Mouse (Mus musculus): ENCODE measurements around the gene Gm49510. TPM values are rescaled to one million over a fixed set of nuclear protein-coding genes. Genes with fewer than 3 reads are reported as not detected.

Gm49510 gene
- total RNA-seq, 2 experiments from 2014 or later = not detected

DNA sequence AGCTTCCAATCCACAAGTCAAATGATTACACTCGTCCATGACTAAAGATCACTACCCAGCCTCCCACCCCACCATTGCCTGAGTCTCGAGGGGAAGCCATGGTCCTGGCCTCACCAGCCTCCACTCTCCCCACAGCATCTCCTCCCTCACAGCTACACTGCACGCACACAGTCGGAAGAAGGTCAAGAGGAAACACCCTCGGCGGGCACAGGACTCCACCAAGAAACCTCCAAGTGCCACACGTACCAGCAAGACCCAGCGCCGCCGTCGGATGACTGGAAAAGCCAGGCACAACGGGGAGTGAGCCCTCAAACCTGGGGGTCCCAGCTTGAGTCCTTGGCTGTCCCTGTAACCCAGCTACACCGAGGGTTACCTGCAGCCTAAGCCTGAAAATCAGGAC lies 40.9 kb downstream of the Gm49510 start:
- no peak for DNase-seq (ENCODE audit: low spot score in 2 of 2)

- DNase-seq (ENCODE audit: low spot score in 2 of 2) = peak; percentile 73 to 84
Measured at GRCm38 (mm10) chr15:78942663-78943062, 43.2 kb downstream of the Gm49510 start.

- no peak for DNase-seq (ENCODE audit: low spot score in 2 of 2)
Measured at GRCm38 (mm10) chr15:78946232-78946631, 46.8 kb downstream of the Gm49510 start.

GRCm38 (mm10) chr15:78947657-78948056 lies 48.2 kb downstream of the Gm49510 start, which contains the start of gene Triobp:
Triobp (plus strand) TSS chr15:78947724.
- peak; percentile 72 to 87 for DNase-seq (ENCODE audit: low spot score in 2 of 2)

DNA sequence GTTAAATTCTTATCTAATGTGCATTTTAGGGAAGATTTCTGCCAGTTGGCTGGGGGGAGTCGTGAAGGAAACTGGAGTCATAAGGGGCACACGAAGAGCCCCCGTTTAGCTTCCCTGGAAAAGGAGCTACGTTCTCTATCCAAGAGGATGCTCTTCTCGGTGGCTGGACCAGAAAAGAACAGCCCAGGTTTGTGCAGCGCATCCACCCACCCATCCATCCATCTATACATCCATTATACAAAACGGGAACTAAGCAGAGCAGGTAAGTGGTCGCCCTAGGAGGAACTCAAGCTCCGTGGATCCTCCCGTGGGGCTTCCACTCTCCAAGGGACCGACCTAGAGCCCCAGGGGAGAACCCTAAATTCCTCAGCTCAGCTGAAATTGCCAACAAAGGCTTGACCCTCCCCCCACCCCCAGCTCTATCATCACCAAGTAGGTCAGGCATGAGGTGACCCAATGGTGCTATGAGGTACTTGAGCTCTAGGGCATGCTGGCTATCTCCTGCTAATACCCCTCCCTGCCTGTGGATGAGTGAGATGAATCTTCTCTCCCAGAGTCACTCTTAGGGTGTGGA lies 48.8 kb downstream of the Gm49510 start:
- DNase-seq (ENCODE audit: low spot score in 2 of 2) = no peak

DNA sequence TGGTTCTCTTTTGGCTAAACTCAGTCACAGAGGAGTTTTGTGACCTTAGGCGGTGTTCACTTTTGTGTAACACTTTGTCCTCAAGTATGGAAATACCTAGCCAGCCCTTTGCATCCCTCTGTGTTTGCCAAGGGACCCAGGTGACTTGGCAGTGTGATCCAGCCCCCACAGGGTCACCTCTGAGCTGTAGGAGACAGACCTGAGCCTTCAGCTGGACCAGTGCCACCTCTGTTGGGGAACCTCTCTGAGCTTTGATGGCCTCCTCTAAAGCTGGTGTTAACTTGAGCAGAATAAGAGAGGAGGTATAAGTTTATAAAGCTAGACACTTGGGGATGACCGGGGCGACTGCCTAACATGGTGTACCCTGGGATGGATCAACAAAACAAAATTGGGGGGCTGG lies 49.4 kb downstream of the Gm49510 start:
- no peak for DNase-seq (ENCODE audit: low spot score in 2 of 2)

DNA sequence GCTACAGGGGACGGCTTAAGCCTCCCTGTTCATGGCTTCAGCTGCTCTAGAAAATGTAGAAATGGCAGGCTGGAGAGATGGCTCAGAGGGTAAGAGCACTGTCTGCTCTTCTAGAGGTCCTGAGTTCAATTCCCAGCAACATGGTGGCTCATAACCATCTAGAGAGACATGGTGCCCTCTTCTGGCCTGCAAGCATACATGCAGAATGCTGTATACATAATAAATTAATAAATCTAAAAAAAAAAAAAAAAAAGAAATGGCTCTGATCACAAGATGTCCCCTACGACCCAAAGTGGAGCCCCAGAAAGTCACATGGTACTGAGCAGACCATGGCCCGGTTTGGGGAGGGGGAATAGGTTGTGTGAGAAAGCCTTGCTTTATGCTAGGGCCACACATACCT lies 56.2 kb downstream of the Gm49510 start:
- DNase-seq (ENCODE audit: low spot score in 2 of 2) = no peak

- DNase-seq (ENCODE audit: low spot score in 2 of 2) = no peak
Measured at GRCm38 (mm10) chr15:78956351-78956750, 56.9 kb downstream of the Gm49510 start.

GRCm38 (mm10) chr15:78957021-78957420 lies 57.6 kb downstream of the Gm49510 start:
- DNase-seq (ENCODE audit: low spot score in 2 of 2) = no peak

DNA sequence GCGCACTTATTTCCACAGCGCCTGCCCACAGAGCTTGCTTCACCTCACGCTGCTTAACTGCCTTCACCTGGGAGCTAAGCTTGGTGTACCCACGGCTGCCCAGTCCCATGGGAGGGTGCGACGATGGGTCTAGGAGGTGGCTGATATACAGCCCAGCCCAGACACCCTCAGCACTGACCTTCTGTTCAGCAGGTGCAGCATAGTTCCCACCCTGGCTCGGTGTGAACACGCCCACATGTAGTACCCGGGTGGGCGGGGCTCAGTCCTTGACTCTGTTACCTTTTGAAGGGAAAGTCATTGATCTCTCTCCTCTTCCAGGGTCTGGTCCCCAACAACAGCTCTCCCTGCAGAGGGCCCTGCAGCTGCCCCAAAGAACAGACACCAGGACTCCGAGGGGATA lies 60.1 kb downstream of the Gm49510 start:
- no peak for DNase-seq (ENCODE audit: low spot score in 2 of 2)

GRCm38 (mm10) chr15:78960088-78960487 lies 60.6 kb downstream of the Gm49510 start:
- DNase-seq (ENCODE audit: low spot score in 2 of 2) = peak in 1 of 2 experiments; percentile 79

- DNase-seq (ENCODE audit: low spot score in 2 of 2) = peak; percentile 60 to 74
Measured at GRCm38 (mm10) chr15:78962885-78963284, 63.4 kb downstream of the Gm49510 start.

Small RNA genes within 50 kb of the gene (microRNA-seq; reads per million reads assigned to microRNA genes)
- not detected for gene Mir6955

Other genes starting within 250 kb of the Gm49510 start
- gene Elfn2, start 180.9 kb upstream of the Gm49510 start, total RNA-seq (2021) = under 1 TPM; 0.27 to 0.70 TPM
- gene Mfng, start 126.2 kb upstream of the Gm49510 start, total RNA-seq (2021) = 10 to 100 TPM in 1 of 2 experiments, 1 to 10 TPM in 1; 9.5 to 11.6 TPM
- gene Card10, start 96.6 kb upstream of the Gm49510 start, total RNA-seq (2021) = 10 to 100 TPM; 12.6 to 13.3 TPM
- 10 to 100 TPM; 43.2 to 47.6 TPM for gene Cdc42ep1, start 57.0 kb upstream of the Gm49510 start, total RNA-seq (2021)
- gene Lgals2, start 44.1 kb upstream of the Gm49510 start, total RNA-seq (2021) = not detected
- gene Gga1, start 22.5 kb upstream of the Gm49510 start, total RNA-seq (2021) = 10 to 100 TPM; 36.8 to 40.9 TPM
- 10 to 100 TPM; 14.6 to 16.4 TPM for gene Sh3bp1, start 101 bp downstream of the Gm49510 start, total RNA-seq (2021)
- gene Pdxp, start 14.3 kb downstream of the Gm49510 start, total RNA-seq (2021) = 10 to 100 TPM; 16.4 to 21.7 TPM
- gene Lgals1, start 27.1 kb downstream of the Gm49510 start, total RNA-seq (2021) = 1,000 to 10,000 TPM; 1,203 to 1,363 TPM
- gene Nol12, start 35.3 kb downstream of the Gm49510 start, total RNA-seq (2021) = 10 to 100 TPM; 34.4 to 38.6 TPM
- gene Triobp, start 48.1 kb downstream of the Gm49510 start, total RNA-seq (2021) = 10 to 100 TPM; 83.6 to 94.1 TPM
- 100 to 1,000 TPM; 212 to 246 TPM for gene H1f0, start 128.8 kb downstream of the Gm49510 start, total RNA-seq (2021)
- not detected for gene Galr3, start 142.2 kb downstream of the Gm49510 start, total RNA-seq (2021)
- 10 to 100 TPM; 11.6 to 13.5 TPM for gene Ankrd54, start 163.2 kb downstream of the Gm49510 start, total RNA-seq (2021)
- 100 to 1,000 TPM; 106 to 111 TPM for gene Eif3l, start 175.5 kb downstream of the Gm49510 start, total RNA-seq (2021)
- gene Micall1, start 209.2 kb downstream of the Gm49510 start, total RNA-seq (2021) = 10 to 100 TPM; 26.5 to 29.4 TPM
- gene Polr2f, start 241.3 kb downstream of the Gm49510 start, total RNA-seq (2021) = 10 to 100 TPM; 72.2 to 92.4 TPM
- gene 1700088E04Rik, start 241.6 kb downstream of the Gm49510 start, total RNA-seq (2021) = 1 to 10 TPM in 1 of 2 experiments, under 1 TPM in 1; 0.96 to 1.6 TPM

All from gastrocnemius, postnatal 4 days (tissue).